Mouse (Mus musculus) CH12F3 (cell line): ENCODE results near the gene Relb.

Experiments used
- in situ Hi-C: fragments of 300-500 bp; cut with MboI; formaldehyde crosslinking; loops from 2 replicates; pipeline ENCODE4 v1.14.3; 2020; ENCODE audit warnings: low sequenced_read_pairs

Gene Relb

DNA sequence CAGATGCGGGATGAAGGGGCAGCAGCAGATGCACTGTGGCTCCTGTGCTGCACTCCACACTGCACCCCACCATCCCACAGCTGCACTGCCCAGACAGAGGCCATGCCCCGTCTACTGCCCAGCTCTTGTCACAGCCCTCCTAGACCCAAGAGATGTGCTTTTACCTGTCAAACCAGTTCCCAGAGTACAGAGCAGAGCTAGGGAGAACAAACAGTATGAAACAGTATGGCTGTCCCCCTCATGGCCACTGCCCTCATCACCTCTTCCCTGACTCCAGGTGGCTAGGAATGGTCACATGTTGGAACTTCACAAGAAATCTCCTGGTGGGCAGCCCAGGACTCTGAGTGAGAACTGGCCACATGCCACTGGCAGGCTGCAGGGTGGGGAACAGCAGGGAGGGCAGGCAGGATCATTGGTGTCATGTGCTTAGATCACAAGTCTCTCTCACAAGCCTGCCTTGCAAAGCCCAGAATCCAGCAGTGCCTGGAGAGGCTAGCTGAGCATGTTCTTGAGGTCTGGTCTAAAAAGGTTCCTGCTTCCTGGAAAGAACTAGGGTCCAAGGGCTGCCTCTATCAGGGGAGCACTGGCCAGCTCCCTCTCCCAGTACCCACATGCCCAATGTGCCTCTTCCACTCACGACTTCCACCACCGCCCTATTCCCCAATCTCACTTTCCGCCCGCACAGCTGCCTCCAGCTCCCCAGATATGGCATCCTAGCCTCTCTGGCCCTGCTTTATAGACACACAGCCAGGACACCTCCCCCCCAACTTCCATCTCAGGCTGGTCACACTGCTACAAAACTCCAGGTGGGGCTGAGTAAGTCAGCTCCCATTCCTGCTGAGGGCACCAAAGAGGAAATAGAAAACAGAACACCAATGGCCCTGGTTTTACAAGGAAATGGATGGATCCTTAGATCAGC lies 71.0 kb downstream of the Relb start:
- in situ Hi-C loops = no loop called here

DNA sequence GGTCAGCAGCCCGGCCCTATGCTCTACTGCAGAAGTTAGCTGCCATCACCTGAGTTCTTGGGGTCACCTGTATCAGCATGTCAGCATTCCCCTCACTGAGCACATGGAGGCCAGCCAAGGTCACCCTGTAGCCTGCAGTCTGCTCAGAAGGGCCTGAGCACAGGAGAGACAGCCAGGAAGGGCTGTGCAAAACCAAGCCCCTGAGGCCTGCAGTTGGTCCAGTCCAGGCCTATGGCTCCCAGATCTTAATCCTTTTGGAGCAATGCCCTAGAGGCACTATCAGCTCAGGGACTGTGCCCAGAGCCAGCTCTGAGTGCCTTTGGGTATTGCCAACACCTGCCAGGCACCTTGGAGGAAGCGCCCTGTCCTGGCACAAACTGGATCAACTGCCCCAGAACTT lies 72.2 kb downstream of the Relb start:
- in situ Hi-C loops = no loop called here
